Mouse (Mus musculus) gastrocnemius, adult 18-20 months (tissue): ENCODE data around the gene Gm10037. TPM values are rescaled to one million over a fixed set of nuclear protein-coding genes. Genes with fewer than 3 reads are reported as not detected.
"Not testable (repeated sequence)": the region's sequence is repeated elsewhere in the genome, so short reads cannot be mapped to it uniquely, and the experiment has no call there.

Experiments used
- DNase-seq: peaks from one replicate; pipeline ENCODE4 v3.0.0; 2021; ENCODE audit warnings: low spot score
- total RNA-seq, 2 experiments: library from RNA; stranded (reverse); gene quantifications; 2 replicates each; pipeline ENCODE4 v1.2.3; 2021

Gene Gm10037
- total RNA-seq, 2 experiments from 2014 or later, result 0.62 to 0.93 TPM

- not testable (repeated sequence) for DNase-seq
These were observed 45.3 kb downstream of the Gm10037 start for GRCm38 (mm10) chr13:67876049-67876698.

- DNase-seq, result no peak
These were observed 45.9 kb downstream of the Gm10037 start for GRCm38 (mm10) chr13:67876699-67877254.

GRCm38 (mm10) chr13:67883966-67884365 is 53.1 kb downstream of the Gm10037 start:
- no peak for DNase-seq

Other genes with a start within 250 kb of the Gm10037 start
- gene Zfp729b, start 221.4 kb upstream of the Gm10037 start, total RNA-seq, result 1 to 10 TPM; 2.7 to 2.9 TPM
- gene Gm49345, start 193.3 kb upstream of the Gm10037 start, total RNA-seq, result under 1 TPM; 0.17 to 0.80 TPM
- gene Zfp729a, start 193.3 kb upstream of the Gm10037 start, total RNA-seq, result 1 to 10 TPM; 2.8 to 3.5 TPM
- gene Zfp738, start 144.0 kb upstream of the Gm10037 start, total RNA-seq, result 1 to 10 TPM; 2.5 to 2.9 TPM
- gene Zfp65, start 101.9 kb upstream of the Gm10037 start, total RNA-seq, result 1 to 10 TPM; 4.7 to 4.9 TPM
- 1 to 10 TPM; 1.5 to 1.6 TPM for gene Zfp85, start 75.9 kb upstream of the Gm10037 start, total RNA-seq
- gene Zfp493, start 51.4 kb upstream of the Gm10037 start, total RNA-seq, result 1 to 10 TPM; 3.0 to 4.2 TPM
- 1 to 10 TPM; 1.2 to 1.8 TPM for gene Zfp273, start 17.4 kb upstream of the Gm10037 start, total RNA-seq
- not detected for gene BC048507, start 32.2 kb downstream of the Gm10037 start, total RNA-seq